ENCODE assay signal across 8 mouse cellular contexts in genomic region chr7:3331171-3331570, GRCm38 (mm10). TPM values are rescaled to one million over a fixed set of nuclear protein-coding genes. Genes with fewer than 3 reads are reported as not detected.
A peak's percentile ranks its signal among the peaks of the same experiment; 100 is the strongest.
DNase-seq lines count a peak whose midpoint lies in the region; ATAC-seq lines count a peak whose summit lies in the region.

No protein-coding gene starts in this region.

- H3K4me2 ChIP-seq in heart, embryonic 12.5 days = peak overlapping the region; percentile 83
- H3K4me2 ChIP-seq in hindbrain, embryonic 11.5 days (replicated peaks; ENCODE audit: low read depth, low read length) = peak overlapping the region; percentile 71
- H3K4me2 ChIP-seq in midbrain, embryonic 13.5 days (replicated peaks) = peak overlapping the region; percentile 71

- peaks cover 56% of the 10 kb centered on the region for H3K27me3 ChIP-seq in heart, embryonic 12.5 days (replicated peaks)
- H3K27me3 ChIP-seq in hindbrain, embryonic 11.5 days (ENCODE audit: control insufficient read depth, insufficient read depth, low read length) = peaks cover 2% of the 10 kb centered on the region
- peaks cover 17% of the 10 kb centered on the region for H3K27me3 ChIP-seq in midbrain, embryonic 13.5 days

- DNase-seq in heart, postnatal 36 days = no peak
- no peak for DNase-seq in hindbrain, embryonic 11.5 days (ENCODE audit: low spot score)
- DNase-seq in embryo, embryonic 10 days (ENCODE audit: low spot score) = no peak
- DNase-seq in left cerebral cortex, postnatal 36 days (ENCODE audit: low spot score in 2 of 2) = no peak
- DNase-seq in embryo, embryonic 10.5 days (ENCODE audit: low spot score) = no peak

- 0 out of 2 replicates have a peak overlapping the region, but pooled peaks have one; percentile 66 for H3K4me3 ChIP-seq in heart, embryonic 12.5 days
- H3K4me3 ChIP-seq in brown adipose tissue, adult 24 weeks (ENCODE audit: insufficient read depth, low read depth, low read length) = peak overlapping the region; percentile 54; the same call in 1 of the 2 replicates
- H3K4me3 ChIP-seq in hindbrain, embryonic 11.5 days (ENCODE audit: low read depth, low read length) = peak overlapping the region; percentile 75
- peak overlapping the region; percentile 60 for H3K4me3 ChIP-seq in midbrain, embryonic 13.5 days (replicated peaks)

- H3K27ac ChIP-seq in heart, embryonic 12.5 days (ENCODE audit: poor library complexity, severe bottlenecking) = no peak overlapping the region
- no peak overlapping the region for H3K27ac ChIP-seq in brown adipose tissue, adult 24 weeks (replicated peaks; ENCODE audit: low read depth, low read length)
- no peak overlapping the region for H3K27ac ChIP-seq in hindbrain, embryonic 11.5 days (ENCODE audit: low read depth, low read length)
- H3K27ac ChIP-seq in midbrain, embryonic 13.5 days = no peak overlapping the region

- peaks cover 12% of the 10 kb centered on the region; the same call in 1 of the 2 replicates for H3K4me1 ChIP-seq in heart, embryonic 12.5 days (replicated peaks)
- H3K4me1 ChIP-seq in brown adipose tissue, adult 24 weeks (ENCODE audit: control insufficient read depth, insufficient read depth, insufficient read length, low read length) = no peaks in the 10 kb centered on the region
- H3K4me1 ChIP-seq in hindbrain, embryonic 11.5 days (replicated peaks; ENCODE audit: control insufficient read depth, insufficient read depth, low read length) = peaks cover 2% of the 10 kb centered on the region; the same call in 1 of the 2 replicates
- H3K4me1 ChIP-seq in midbrain, embryonic 13.5 days (replicated peaks) = peaks cover 31% of the 10 kb centered on the region

- no peak for ATAC-seq in heart, embryonic 12.5 days (ENCODE audit: insufficient number of reproducible peaks, low FRiP score)
- ATAC-seq in hindbrain, embryonic 11.5 days (ENCODE audit: low FRiP score) = peak; percentile 1; the same call in 1 of the 2 replicates
- ATAC-seq in midbrain, embryonic 13.5 days = peak; percentile 12

- no peak overlapping the region for H3K9ac ChIP-seq in heart, embryonic 12.5 days
- no peak overlapping the region for H3K9ac ChIP-seq in hindbrain, embryonic 11.5 days (ENCODE audit: low read depth, low read length)
- no peak overlapping the region; the same call in 1 of the 2 replicates for H3K9ac ChIP-seq in midbrain, embryonic 13.5 days (replicated peaks)

- no peaks in the 10 kb centered on the region for H3K9me3 ChIP-seq in heart, embryonic 12.5 days (replicated peaks)
- H3K9me3 ChIP-seq in hindbrain, embryonic 11.5 days (ENCODE audit: control insufficient read depth, low read length) = no peaks in the 10 kb centered on the region
- H3K9me3 ChIP-seq in midbrain, embryonic 13.5 days = no peaks in the 10 kb centered on the region

- 51% methylated on average over 6 of the region's 6 CpGs for WGBS in heart, embryonic 12.5 days
- WGBS in hindbrain, embryonic 11.5 days = 52% methylated on average over 6 of the region's 6 CpGs
- WGBS in midbrain, embryonic 13.5 days = 51% methylated on average over 6 of the region's 6 CpGs

- H3K36me3 ChIP-seq in heart, embryonic 12.5 days = no peaks in the 10 kb centered on the region
- H3K36me3 ChIP-seq in hindbrain, embryonic 11.5 days (ENCODE audit: control insufficient read depth, insufficient read depth, low read length) = no peaks in the 10 kb centered on the region
- no peaks in the 10 kb centered on the region for H3K36me3 ChIP-seq in midbrain, embryonic 13.5 days

- intact Hi-C loops in heart, postnatal 36 days (cut with DNase I) = loop anchor here (2.0 kb wide), 1 partner anchor 46 kb away; no protein-coding TSS in a partner anchor
- intact Hi-C loops in left cerebral cortex, postnatal 36 days (cut with DNase I) = loop anchor here (2.0 to 10.0 kb wide), 3 partner anchors 28 to 118 kb away; partner anchors contain the start of gene Cacng8

RNA-seq across cellular contexts. Expression of gene Cacng7, which starts 1.6 kb away (rescaled TPM):
- 0.17 and 0.32 TPM in 2 replicates for polyA plus RNA-seq in heart, embryonic 12.5 days (2016; fragmentation: Nextera tagmentation; extraction: Ambion mirVana)
- 1 to 10 TPM; 3.7 to 4.7 TPM for total RNA-seq in heart, postnatal 36 days (2021)
- polyA plus RNA-seq in brown adipose tissue, adult 24 weeks (2012; ENCODE audit: insufficient read depth, insufficient read length, missing spikeins) = 3.4 and 3.6 TPM in 2 replicates
- 3.9 and 4.6 TPM in 2 replicates for polyA plus RNA-seq in hindbrain, embryonic 11.5 days (2014; fragmentation: Nextera tagmentation; extraction: Ambion mirVana)
- 4.3 and 5.2 TPM in 2 replicates for polyA plus RNA-seq in midbrain, embryonic 13.5 days (2015; fragmentation: Nextera tagmentation; extraction: Ambion mirVana)
- 100 to 1,000 TPM; 182 to 196 TPM for total RNA-seq in left cerebral cortex, postnatal 36 days (2021)

RNA-seq across cellular contexts. Expression of gene Prkcg, which starts 42.2 kb away (rescaled TPM):
- 0.14 and 0.19 TPM in 2 replicates for polyA plus RNA-seq in heart, embryonic 12.5 days (2016; fragmentation: Nextera tagmentation; extraction: Ambion mirVana)
- 1 to 10 TPM; 1.8 to 2.5 TPM for total RNA-seq in heart, postnatal 36 days (2021)
- polyA plus RNA-seq in brown adipose tissue, adult 24 weeks (2012; ENCODE audit: insufficient read depth, insufficient read length, missing spikeins) = 1.4 and 2.9 TPM in 2 replicates
- 0.15 and 0.65 TPM in 2 replicates for polyA plus RNA-seq in hindbrain, embryonic 11.5 days (2014; fragmentation: Nextera tagmentation; extraction: Ambion mirVana)
- 0.66 and 1.7 TPM in 2 replicates for polyA plus RNA-seq in midbrain, embryonic 13.5 days (2015; fragmentation: Nextera tagmentation; extraction: Ambion mirVana)
- total RNA-seq in left cerebral cortex, postnatal 36 days (2021) = 100 to 1,000 TPM; 257 to 278 TPM

RNA-seq across cellular contexts. Expression of gene Myadm, which starts 42.3 kb away (rescaled TPM):
- polyA plus RNA-seq in heart, embryonic 12.5 days (2016; fragmentation: Nextera tagmentation; extraction: Ambion mirVana) = 186 and 202 TPM in 2 replicates
- 100 to 1,000 TPM; 160 to 162 TPM for total RNA-seq in heart, postnatal 36 days (2021)
- polyA plus RNA-seq in brown adipose tissue, adult 24 weeks (2012; ENCODE audit: insufficient read depth, insufficient read length, missing spikeins) = 45.0 and 52.3 TPM in 2 replicates
- 41.3 and 44.3 TPM in 2 replicates for polyA plus RNA-seq in hindbrain, embryonic 11.5 days (2014; fragmentation: Nextera tagmentation; extraction: Ambion mirVana)
- polyA plus RNA-seq in midbrain, embryonic 13.5 days (2015; fragmentation: Nextera tagmentation; extraction: Ambion mirVana) = 21.8 and 23.8 TPM in 2 replicates
- total RNA-seq in left cerebral cortex, postnatal 36 days (2021) = 10 to 100 TPM; 64.1 to 67.8 TPM

RNA-seq across cellular contexts. Expression of gene Cacng8, which starts 59.3 kb away (rescaled TPM):
- polyA plus RNA-seq in heart, embryonic 12.5 days (2016; fragmentation: Nextera tagmentation; extraction: Ambion mirVana) = 1.6 and 1.9 TPM in 2 replicates
- not detected for total RNA-seq in heart, postnatal 36 days (2021)
- not detected in 2 replicates for polyA plus RNA-seq in brown adipose tissue, adult 24 weeks (2012; ENCODE audit: insufficient read depth, insufficient read length, missing spikeins)
- 5.1 and 7.0 TPM in 2 replicates for polyA plus RNA-seq in hindbrain, embryonic 11.5 days (2014; fragmentation: Nextera tagmentation; extraction: Ambion mirVana)
- 12.9 and 13.9 TPM in 2 replicates for polyA plus RNA-seq in midbrain, embryonic 13.5 days (2015; fragmentation: Nextera tagmentation; extraction: Ambion mirVana)
- total RNA-seq in left cerebral cortex, postnatal 36 days (2021) = 100 to 1,000 TPM; 163 to 186 TPM
